Comparison of ENCODE assay signal across 25 mouse cellular contexts in the genomic region with DNA sequence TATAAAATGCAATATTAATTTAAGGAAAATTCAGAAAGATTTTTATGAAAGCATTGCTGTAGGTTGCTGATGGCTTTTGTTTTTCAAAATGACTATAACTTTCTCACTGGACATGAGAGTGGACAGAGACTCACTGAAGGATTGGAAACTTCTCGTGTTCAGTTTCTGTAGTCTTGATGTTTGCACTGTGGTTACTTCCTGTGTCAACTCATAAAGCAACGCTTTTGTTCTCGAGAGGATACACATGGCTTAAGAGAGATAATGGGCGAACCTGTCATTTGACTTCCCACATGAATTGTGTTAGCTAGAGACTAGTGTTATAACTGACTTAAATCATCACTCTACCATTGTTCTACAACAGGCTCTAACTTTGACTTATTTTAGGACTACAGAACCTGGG. TPM values are rescaled to one million over a fixed set of nuclear protein-coding genes. Genes with fewer than 3 reads are reported as not detected.
A peak's percentile ranks its signal among the peaks of the same experiment; 100 is the strongest.
DNase-seq lines count a peak whose midpoint lies in the region; ATAC-seq and TF ChIP-seq lines count a peak whose summit lies in the region.
"Had no signal": no experiment of that assay in that cellular context is flagged by ENCODE, and none has a peak within 500 bp of the region (broad histone marks: within the 10 kb centered on the region; RNA-seq: fewer than 3 reads in every experiment).

No protein-coding gene starts in this region.

- peaks cover 3 to 6% of the 10 kb centered on the region in 2 experiments for H3K4me1 ChIP-seq in CH12.LX (ENCODE audit: control insufficient read depth in 1 of 2, insufficient read depth in 2 of 2)
- H3K4me1 ChIP-seq in midbrain, embryonic 16.5 days (ENCODE audit: control insufficient read depth, insufficient read depth, low read length), result no peaks in the 10 kb centered on the region
- H3K4me1 ChIP-seq: embryonic facial prominence, embryonic 15.5 days; forebrain, embryonic 15.5 days; heart, embryonic 12.5 days had no signal

- H3K27ac ChIP-seq in CH12.LX (ENCODE audit: insufficient read depth, low read depth), result no peak overlapping the region
- no peak overlapping the region for H3K27ac ChIP-seq in midbrain, embryonic 16.5 days (ENCODE audit: low read length)
- H3K27ac ChIP-seq: embryonic facial prominence, embryonic 15.5 days; forebrain, embryonic 15.5 days; heart, adult 2 months had no signal

- no peak for TF ChIP-seq RAD21 in CH12.LX (IDR thresholded peaks at IDR 0.05; ENCODE audit: low read depth, low read length)

- in situ Hi-C loops in CH12.LX (cut with MboI; ENCODE audit: low pct_ligation_motif_present, low pct_unique_long_range_greater_than_20kb, low sequenced_read_pairs), result no loop called here

- 0 out of 2 replicates have a peak, but pooled peaks have one; percentile 18 for ATAC-seq in granulocyte monocyte progenitor cell, adult 5-6 weeks (replicated peaks; ENCODE audit: poor library complexity, severe bottlenecking)
- no peak for ATAC-seq in midbrain, embryonic 16.5 days
- no peak for ATAC-seq in erythroblast, adult 5-6 weeks (replicated peaks; ENCODE audit: low FRiP score, poor library complexity, severe bottlenecking)
- ATAC-seq: CD4-positive, CD25-positive, alpha-beta regulatory T cell, adult 4 months; forebrain, embryonic 15.5 days; hindbrain, embryonic 16.5 days; inflammation-experienced regulatory T-cells, adult 6 months had no signal

- DNase-seq in 416B (ENCODE audit: low read depth) (peak; percentile 69), CH12.LX (ENCODE audit: extremely low read depth) (peak; percentile 18)
- DNase-seq in splenic B cell, adult 2 months (ENCODE audit: low read depth, low spot score), result peak; percentile 27
- DNase-seq: adrenal gland, adult 2 months; adrenal gland, postnatal 36 days; B cell, adult 2 months; cerebellum, adult 2 months; cerebellum, postnatal 10 days; embryo, embryonic 11 days; gastrocnemius, postnatal 36 days; heart, adult 2 months had no signal

- dilution Hi-C loops in CH12.LX (cut with MboI; ENCODE audit: extremely low pct_ligation_motif_present, extremely low pct_unique_long_range_greater_than_20kb, low sequenced_read_pairs), result no loop called here

- peak; percentile 60; the same call in 1 of the 2 replicates for TF ChIP-seq EP300 in CH12.LX (IDR thresholded peaks at IDR 0.05; ENCODE audit: low read length)

- no peaks in the 10 kb centered on the region for H3K27me3 ChIP-seq in CH12.LX (replicated peaks)
- no peaks in the 10 kb centered on the region for H3K27me3 ChIP-seq in splenic B cell, adult 2 months (ENCODE audit: control insufficient read depth, insufficient read depth, low read length, poor library complexity, severe bottlenecking)
- no peaks in the 10 kb centered on the region for H3K27me3 ChIP-seq in midbrain, embryonic 16.5 days (ENCODE audit: control insufficient read depth, insufficient read depth, low read depth, low read length)
- H3K27me3 ChIP-seq: embryonic facial prominence, embryonic 15.5 days; forebrain, embryonic 15.5 days; heart, embryonic 12.5 days had no signal

- no peak for TF ChIP-seq POLR2A in CH12.LX (IDR thresholded peaks at IDR 0.05; ENCODE audit: low read depth, low read length)

- H3K4me2 ChIP-seq in CH12.LX (ENCODE audit: insufficient read depth, low read depth, poor library complexity, severe bottlenecking), result no peak overlapping the region
- H3K4me2 ChIP-seq in midbrain, embryonic 16.5 days (ENCODE audit: low read length), result no peak overlapping the region
- H3K4me2 ChIP-seq: embryonic facial prominence, embryonic 15.5 days; forebrain, embryonic 15.5 days; heart, embryonic 12.5 days had no signal

- no peak overlapping the region for H3K4me3 ChIP-seq in CH12.LX (replicated peaks in 1 of 3; ENCODE audit: low read depth in 2 of 3, low read length in 2 of 3, poor library complexity in 1 of 3)
- no peak overlapping the region for H3K4me3 ChIP-seq in midbrain, embryonic 16.5 days (ENCODE audit: low read depth, low read length)
- H3K4me3 ChIP-seq: embryonic facial prominence, embryonic 15.5 days; forebrain, embryonic 15.5 days; heart, adult 2 months; heart, embryonic 12.5 days had no signal

- H3K79me2 ChIP-seq in CH12.LX (replicated peaks; ENCODE audit: control insufficient read depth, extremely low read depth, insufficient read depth, poor library complexity, severe bottlenecking), result no peaks in the 10 kb centered on the region

- no peaks in the 10 kb centered on the region for H3K9me3 ChIP-seq in CH12.LX (replicated peaks; ENCODE audit: low read length)
- H3K9me3 ChIP-seq in midbrain, embryonic 16.5 days (replicated peaks; ENCODE audit: control insufficient read depth, low read length, poor library complexity, severe bottlenecking), result no peaks in the 10 kb centered on the region
- H3K9me3 ChIP-seq: embryonic facial prominence, embryonic 15.5 days; forebrain, embryonic 15.5 days; heart, embryonic 12.5 days had no signal

- no peak for TF ChIP-seq CTCF in CH12.LX (conservative IDR thresholded peaks at IDR 0.05 in 1 of 2, IDR thresholded peaks at IDR 0.05 in 1 of 2; ENCODE audit: low read depth in 2 of 2, low read length in 2 of 2)

- no peak overlapping the region for H3K9ac ChIP-seq in CH12.LX (ENCODE audit: insufficient read depth, low read depth)
- H3K9ac ChIP-seq in midbrain, embryonic 16.5 days (ENCODE audit: low read depth, low read length), result no peak overlapping the region
- H3K9ac ChIP-seq: embryonic facial prominence, embryonic 15.5 days; forebrain, embryonic 15.5 days; heart, embryonic 12.5 days had no signal

- H3K36me3 ChIP-seq in CH12.LX (replicated peaks in 1 of 2; ENCODE audit: control insufficient read depth in 1 of 2, insufficient read depth in 1 of 2, low read length in 1 of 2), result no peaks in the 10 kb centered on the region
- no peaks in the 10 kb centered on the region for H3K36me3 ChIP-seq in splenic B cell, adult 2 months (ENCODE audit: control insufficient read depth, insufficient read depth, low read length, poor library complexity, severe bottlenecking)
- H3K36me3 ChIP-seq in midbrain, embryonic 16.5 days (ENCODE audit: control insufficient read depth, insufficient read depth, low read length), result no peaks in the 10 kb centered on the region
- H3K36me3 ChIP-seq: embryonic facial prominence, embryonic 15.5 days; forebrain, embryonic 15.5 days; heart, embryonic 12.5 days had no signal

- WGBS in midbrain, embryonic 16.5 days, result 85% methylated on average over 4 of the region's 4 CpGs

TF ChIP-seq in CH12.LX, 34 proteins besides CTCF, POLR2A, EP300 and RAD21:
- TF ChIP-seq CHD2 (IDR thresholded peaks at IDR 0.05; ENCODE audit: low read length) (no peak), IRF4 (IDR thresholded peaks at IDR 0.05; ENCODE audit: low read depth, low read length) (peak; percentile 60; the same call in 1 of the 2 replicates), MEF2A (IDR thresholded peaks at IDR 0.05; ENCODE audit: borderline replicate concordance, low read depth, low read length) (no peak), JUN (IDR thresholded peaks at IDR 0.05; ENCODE audit: insufficient read depth, low read depth, low read length) (peak; percentile 64; the same call in 1 of the 2 replicates)

RNA-seq across cellular contexts. Expression of gene Serpinb11, which starts 16.0 kb away (rescaled TPM):
- not detected in 2 replicates for total RNA-seq in CH12.LX (2012; rRNA removed)
- 0.12 TPM in 1 of 2 replicates, not detected in the other for total RNA-seq in CH12.LX (2014; rRNA removed)
- not detected in 2 replicates for polyA plus RNA-seq in CH12.LX (2012; ENCODE audit: insufficient read length, low read depth)
- total RNA-seq in granulocyte monocyte progenitor cell, adult 5-6 weeks (2014; fragmentation: Nextera tagmentation), result not detected in 2 replicates
- not detected in 2 replicates for total RNA-seq in granulocyte monocyte progenitor cell, adult 5-6 weeks (2017)
- polyA plus RNA-seq in midbrain, embryonic 16.5 days (2015; fragmentation: Nextera tagmentation; extraction: Ambion mirVana), result not detected in 2 replicates
- not detected in 2 replicates for total RNA-seq in erythroblast, adult 5-6 weeks (2015; ENCODE audit: low replicate concordance)
- total RNA-seq in erythroblast, adult 5-6 weeks (2017; ENCODE audit: low replicate concordance), result not detected in 2 replicates
- total RNA-seq: adrenal gland, adult 2 months; adrenal gland, postnatal 36 days; gastrocnemius, adult 8-10 months; gastrocnemius, postnatal 36 days; heart, adult 2 months; heart, postnatal 25 days had no signal
- polyA plus RNA-seq: adrenal gland, adult 2 months; CD4-positive, CD25-positive, alpha-beta regulatory T cell, adult 4 months; cerebellum, adult 2 months; embryonic facial prominence, embryonic 11.5 days; forebrain, embryonic 11.5 days; forebrain, embryonic 15.5 days; heart, adult 2 months; heart, embryonic 12.5 days; inflammation-experienced regulatory T-cells, adult 6 months had no signal

RNA-seq across cellular contexts. Expression of gene Serpinb7, which starts 22.5 kb away (rescaled TPM):
- total RNA-seq in CH12.LX (2012; rRNA removed), result 0.17 and 0.21 TPM in 2 replicates
- 0.16 TPM in 1 of 2 replicates, not detected in the other for total RNA-seq in CH12.LX (2014; rRNA removed)
- polyA plus RNA-seq in CH12.LX (2012; ENCODE audit: insufficient read length, low read depth), result 0.20 TPM in 1 of 2 replicates, not detected in the other
- total RNA-seq in granulocyte monocyte progenitor cell, adult 5-6 weeks (2014; fragmentation: Nextera tagmentation), result not detected in 2 replicates
- total RNA-seq in granulocyte monocyte progenitor cell, adult 5-6 weeks (2017), result not detected in 2 replicates
- not detected in 2 replicates for polyA plus RNA-seq in midbrain, embryonic 16.5 days (2015; fragmentation: Nextera tagmentation; extraction: Ambion mirVana)
- total RNA-seq in erythroblast, adult 5-6 weeks (2015; ENCODE audit: low replicate concordance), result not detected in 2 replicates
- not detected in 2 replicates for total RNA-seq in erythroblast, adult 5-6 weeks (2017; ENCODE audit: low replicate concordance)
- total RNA-seq: adrenal gland, adult 2 months; adrenal gland, postnatal 36 days; gastrocnemius, postnatal 36 days; heart, adult 2 months; heart, postnatal 25 days had no signal
- polyA plus RNA-seq: adrenal gland, adult 2 months; CD4-positive, CD25-positive, alpha-beta regulatory T cell, adult 4 months; cerebellum, adult 2 months; embryonic facial prominence, embryonic 11.5 days; forebrain, embryonic 11.5 days; forebrain, embryonic 15.5 days; heart, adult 2 months; heart, embryonic 12.5 days; hindbrain, embryonic 11.5 days; hindbrain, embryonic 16.5 days; inflammation-experienced regulatory T-cells, adult 6 months had no signal

Comparison
In these comparisons a context has a peak if more than half of its experiments do, and no peak if none do; other contexts are left out.
1. DNase-seq: peak in every context shown above with its lines; median percentile 69 in 416B; 27 in splenic B cell, adult 2 months; 18 in CH12.LX.